Mouse (Mus musculus) ES-CJ7 (cell line): Measurements from ENCODE around the gene Rnf181.
A peak's percentile ranks its signal among the peaks of the same experiment; 100 is the strongest.

Source experiments
- DNase-seq: peaks from one replicate; pipeline ENCODE4 v3.0.0; 2011; ENCODE audit warnings: low read depth, low spot score

The Rnf181 gene

GRCm38 (mm10) chr6:72385258-72385657 lies 18.5 kb upstream of the Rnf181 start:
- no peak for DNase-seq

DNA sequence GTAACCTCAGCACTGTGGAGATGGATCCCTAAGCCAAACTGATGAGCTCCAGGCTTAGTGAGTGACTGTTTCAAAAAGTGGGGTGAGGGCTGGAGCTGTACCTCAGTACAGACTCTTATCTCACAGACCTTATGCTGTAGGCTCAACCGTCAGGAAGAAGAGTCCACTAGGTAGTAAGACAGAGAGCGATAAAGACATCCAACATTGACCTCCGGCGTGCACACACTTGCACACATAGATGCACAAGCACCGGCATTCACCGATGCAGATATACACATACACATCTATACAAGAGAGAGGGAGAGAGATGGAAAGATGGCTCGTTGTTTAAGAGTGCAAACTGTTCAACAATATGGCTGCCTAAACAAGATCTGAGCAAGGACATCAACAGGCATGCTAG lies 17.2 kb upstream of the Rnf181 start:
- no peak for DNase-seq

DNA sequence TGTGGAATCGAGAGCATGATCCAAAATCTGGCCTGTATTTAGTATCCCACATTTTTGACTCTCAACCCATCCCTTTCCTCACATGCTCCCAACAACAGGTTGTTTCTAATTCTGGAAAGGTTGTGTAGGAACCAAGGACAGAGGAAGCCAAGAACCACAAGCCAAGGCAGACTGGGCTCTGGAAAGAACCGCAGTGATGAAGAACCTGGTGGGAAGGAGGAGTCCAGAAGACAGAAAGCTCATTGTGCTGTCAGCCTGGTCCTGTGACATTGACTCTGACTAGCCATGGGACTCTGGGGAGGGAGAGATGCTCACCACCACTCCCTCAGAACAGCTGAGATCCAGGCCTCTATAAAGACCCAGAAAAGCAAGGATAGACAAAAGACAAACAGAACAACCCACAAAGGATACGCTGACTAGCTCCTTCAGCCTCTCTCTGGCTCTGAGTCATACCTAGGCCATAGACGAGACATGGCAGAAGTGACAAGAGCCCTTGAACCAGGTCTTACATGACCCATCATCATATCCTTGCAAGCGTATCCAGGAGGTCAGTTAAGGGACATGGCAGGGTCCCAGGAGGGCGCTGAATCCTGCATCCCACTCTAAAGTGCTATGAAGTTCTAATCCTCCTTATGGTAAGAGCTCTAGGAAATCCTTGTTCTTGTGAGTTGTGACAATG lies 16.5 kb upstream of the Rnf181 start:
- DNase-seq, result no peak

- no peak for DNase-seq
Observed at GRCm38 (mm10) chr6:72382494-72382893, 15.7 kb upstream of the Rnf181 start.

- peak; percentile 44 for DNase-seq
Observed at GRCm38 (mm10) chr6:72380131-72380770, 13.5 kb upstream of the Rnf181 start, which contains the start of gene Vamp5. Vamp5 (minus strand) TSS chr6:72380468.

- no peak for DNase-seq
Observed at GRCm38 (mm10) chr6:72379377-72380130, 12.8 kb upstream of the Rnf181 start.

- DNase-seq, result no peak
Observed at GRCm38 (mm10) chr6:72378510-72379234, 11.9 kb upstream of the Rnf181 start.

- DNase-seq, result no peak
Observed at GRCm38 (mm10) chr6:72374820-72375563, 8.2 kb upstream of the Rnf181 start.

DNA sequence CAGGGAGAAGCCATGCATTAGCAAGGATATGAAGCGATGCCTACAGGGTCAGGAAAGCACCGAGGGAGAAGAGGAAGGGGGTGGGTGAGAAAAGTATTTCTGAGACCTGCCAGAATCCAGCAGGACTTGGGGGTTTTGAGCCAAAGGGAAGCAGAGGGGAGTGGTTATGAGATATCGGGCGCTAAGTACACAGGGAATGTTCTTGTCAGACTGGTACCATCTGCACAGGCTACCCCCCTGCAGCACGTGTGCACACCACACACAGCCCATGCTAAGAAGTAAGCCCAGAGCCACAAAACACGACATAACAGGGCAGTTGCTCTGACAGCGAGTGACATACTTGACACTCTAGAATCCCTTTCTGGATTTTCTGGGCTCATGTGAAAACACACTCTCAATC lies 7.5 kb upstream of the Rnf181 start:
- DNase-seq, result no peak

GRCm38 (mm10) chr6:72373184-72373583 lies 6.4 kb upstream of the Rnf181 start:
- DNase-seq, result no peak

DNA sequence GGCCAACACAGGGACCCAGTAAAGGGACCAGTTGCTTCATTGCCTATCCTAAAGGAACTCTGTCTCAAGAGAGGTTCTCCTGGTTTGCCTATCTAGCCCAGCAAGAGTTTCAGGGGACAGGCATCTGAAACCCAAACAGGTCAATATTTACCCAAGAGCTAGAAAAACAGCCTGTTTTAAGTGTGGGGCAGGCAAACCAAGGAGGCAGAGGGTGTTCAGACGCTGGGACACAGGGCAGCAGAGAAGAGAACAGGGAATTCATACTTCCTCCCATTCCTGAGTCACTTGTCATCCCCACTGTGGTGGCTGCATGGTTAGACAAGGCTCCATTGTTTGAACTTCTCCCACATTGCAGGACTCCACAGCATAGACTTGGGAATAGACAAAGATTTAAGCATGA lies 4.8 kb upstream of the Rnf181 start:
- no peak for DNase-seq

GRCm38 (mm10) chr6:72371147-72371546 lies 4.4 kb upstream of the Rnf181 start:
- no peak for DNase-seq

DNA sequence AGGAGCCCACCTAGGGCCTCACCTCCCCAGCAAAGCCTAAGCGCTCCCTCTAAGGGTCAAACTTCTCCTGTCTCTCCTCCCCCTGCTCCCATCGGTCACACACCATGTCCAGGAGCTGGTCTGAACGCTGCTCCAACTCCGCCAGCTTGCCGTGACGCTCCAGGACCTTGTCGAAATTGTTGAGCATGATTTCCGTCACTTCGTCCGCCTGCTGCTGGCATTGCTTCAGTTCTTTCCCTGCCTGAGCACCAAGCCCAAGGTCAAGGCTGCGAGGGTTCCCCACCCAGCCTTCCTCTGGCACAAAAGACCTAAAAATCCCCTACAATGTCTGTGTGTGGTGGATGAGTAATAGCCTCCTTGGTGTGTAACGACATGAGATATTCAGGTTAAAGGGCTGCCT lies 3.3 kb upstream of the Rnf181 start:
- no peak for DNase-seq

DNA sequence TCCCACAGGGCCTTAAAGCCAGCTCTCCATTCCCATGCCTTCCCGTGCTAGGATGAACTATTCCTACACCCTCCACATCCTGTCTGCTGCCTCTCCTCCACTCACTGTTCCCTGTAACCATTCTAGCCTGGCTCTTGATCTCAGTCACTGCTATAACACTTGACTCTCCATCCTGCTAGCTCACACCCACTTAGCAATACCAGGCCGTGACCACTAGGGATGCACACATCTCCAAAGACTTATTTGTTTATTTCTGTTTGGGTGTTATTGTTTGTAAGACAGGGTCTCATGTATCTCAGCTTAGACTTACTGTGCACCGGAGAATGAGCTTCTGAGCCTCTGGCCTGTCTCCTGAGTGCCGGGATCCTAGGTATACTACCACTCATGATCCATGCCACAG lies 2.8 kb upstream of the Rnf181 start:
- peak; percentile 56 for DNase-seq

DNA sequence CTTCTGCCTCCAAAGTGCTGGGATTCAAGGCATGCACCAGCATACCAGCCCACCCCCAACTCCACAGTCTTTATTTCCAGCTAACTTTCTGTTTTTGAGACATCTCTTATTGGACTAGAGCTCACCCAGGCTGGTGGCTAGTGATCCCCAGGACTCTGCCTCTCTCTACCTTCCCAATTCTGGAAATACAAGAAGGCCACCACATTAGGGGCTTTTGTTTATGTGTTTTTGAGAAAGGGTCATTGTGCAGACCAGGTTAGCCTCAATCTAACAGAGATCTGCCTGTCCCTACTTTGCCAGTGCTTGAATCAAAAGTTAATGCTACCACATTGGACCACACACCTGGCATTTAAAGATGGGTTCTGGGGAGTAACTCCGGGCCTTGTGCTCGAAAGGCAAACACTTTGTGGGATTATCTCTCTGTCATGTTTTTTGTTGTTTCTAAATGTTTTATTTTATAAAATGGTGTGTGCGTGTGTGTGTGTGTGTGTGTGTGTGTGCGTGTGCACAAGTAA lies 761 bp upstream of the Rnf181 start:
- DNase-seq, result no peak

- no peak for DNase-seq
Observed at GRCm38 (mm10) chr6:72366304-72366703, 452 bp downstream of the Rnf181 start.

GRCm38 (mm10) chr6:72364985-72365384 lies 1.8 kb downstream of the Rnf181 start:
- DNase-seq, result no peak

GRCm38 (mm10) chr6:72364009-72364408 lies 2.7 kb downstream of the Rnf181 start:
- DNase-seq, result peak; percentile 44

- DNase-seq, result peak; percentile 98
Observed at GRCm38 (mm10) chr6:72362132-72363028, 4.4 kb downstream of the Rnf181 start.

DNA sequence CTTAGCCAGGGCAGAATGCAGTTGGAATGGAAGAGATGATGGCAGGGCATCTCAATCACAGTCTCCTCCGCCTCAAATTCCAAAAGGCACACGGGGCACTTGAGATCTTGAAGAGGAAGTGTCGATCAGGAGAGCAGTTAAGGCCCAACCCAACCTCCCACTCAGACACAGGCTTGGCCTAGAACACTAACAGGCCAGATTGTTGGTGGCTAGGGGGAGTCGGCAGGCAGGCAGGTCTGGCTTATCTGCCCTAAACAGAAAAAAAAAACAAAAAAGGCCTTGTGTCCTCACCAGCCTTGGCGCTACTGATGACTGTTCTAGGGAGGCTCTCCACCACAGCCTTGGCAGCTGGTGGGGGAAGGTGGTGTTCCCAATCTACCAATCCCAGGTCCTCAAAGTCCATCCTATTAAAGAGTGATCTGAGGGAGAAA lies 5.6 kb downstream of the Rnf181 start:
- DNase-seq, result peak; percentile 58
